Mouse (Mus musculus): ENCODE results near the gene Cd247. TPM values are rescaled to one million over a fixed set of nuclear protein-coding genes. Genes with fewer than 3 reads are reported as not detected.
A peak's percentile ranks its signal among the peaks of the same experiment; 100 is the strongest.

The Cd247 gene
- total and polyA plus RNA-seq, 2 experiments from 2014 or later = 0.83 TPM; not detected in 1

GRCm38 (mm10) chr1:165845366-165845765, 56.9 kb downstream of the Cd247 start:
- H3K27ac ChIP-seq (ENCODE audit: low read depth, low read length) = no peak overlapping the region
- H3K36me3 ChIP-seq (ENCODE audit: insufficient read depth, low read length) = no peaks in the 10 kb centered on the region
- H3K4me3 ChIP-seq (ENCODE audit: low read depth, low read length) = peak overlapping the region; percentile 42
- H3K9me3 ChIP-seq (ENCODE audit: low read length) = no peaks in the 10 kb centered on the region
- 0 out of 2 replicates have a peak overlapping the region, but pooled peaks have one; percentile 42 for H3K9ac ChIP-seq (replicated peaks; ENCODE audit: low read length, poor library complexity, severe bottlenecking)
- WGBS = 14% methylated on average over 14 of the region's 14 CpGs
- H3K4me1 ChIP-seq (ENCODE audit: insufficient read depth, low read length) = no peaks in the 10 kb centered on the region
- DNase-seq (ENCODE audit: low spot score) = no peak
- TF ChIP-seq CTCF (IDR thresholded peaks at IDR 0.05) = no peak
- H3K4me2 ChIP-seq (ENCODE audit: low read depth, low read length, poor library complexity, severe bottlenecking) = peak overlapping the region; percentile 93
- ATAC-seq (ENCODE audit: low FRiP score) = no peak; the same call in 1 of the 2 replicates
- peaks cover 8% of the 10 kb centered on the region for H3K27me3 ChIP-seq (ENCODE audit: insufficient read depth, low read length)

DNA sequence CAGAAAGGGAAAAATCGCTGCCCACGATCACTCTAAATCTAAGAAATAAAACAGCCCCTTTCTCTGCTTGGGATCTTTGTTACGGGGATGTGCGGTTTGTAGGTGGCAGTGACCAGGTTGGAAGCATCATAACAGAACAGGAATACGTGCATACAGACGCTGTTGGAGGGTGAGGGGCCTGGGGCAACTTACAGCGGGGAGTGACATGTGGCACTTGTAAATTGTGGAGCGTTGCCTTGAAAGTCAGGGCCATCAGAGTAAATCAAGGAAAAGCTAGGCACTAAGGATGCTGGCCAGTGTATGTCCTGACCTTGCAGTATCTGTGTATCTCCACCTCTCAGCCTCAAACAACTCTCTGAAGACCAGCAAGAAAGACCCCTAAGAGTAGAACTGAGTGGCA, 59.9 kb downstream of the Cd247 start:
- ATAC-seq (ENCODE audit: low FRiP score) (no peak), DNase-seq (ENCODE audit: low spot score) (no peak)
- Histone ChIP-seq H3K36me3 (ENCODE audit: insufficient read depth, low read length) (no peaks in the 10 kb centered on the region), H3K27me3 (ENCODE audit: insufficient read depth, low read length) (no peaks in the 10 kb centered on the region; the same call in 1 of the 2 replicates), H3K9me3 (ENCODE audit: low read length) (no peaks in the 10 kb centered on the region), H3K4me2 (ENCODE audit: low read depth, low read length, poor library complexity, severe bottlenecking) (no peak overlapping the region), H3K9ac (replicated peaks; ENCODE audit: low read length, poor library complexity, severe bottlenecking) (no peak overlapping the region), H3K4me1 (ENCODE audit: insufficient read depth, low read length) (no peaks in the 10 kb centered on the region), H3K4me3 (ENCODE audit: low read depth, low read length) (no peak overlapping the region), H3K27ac (ENCODE audit: low read depth, low read length) (no peak overlapping the region)
- no peak for TF ChIP-seq CTCF (IDR thresholded peaks at IDR 0.05)
- 90% methylated on average over 8 of the region's 8 CpGs for WGBS

DNA sequence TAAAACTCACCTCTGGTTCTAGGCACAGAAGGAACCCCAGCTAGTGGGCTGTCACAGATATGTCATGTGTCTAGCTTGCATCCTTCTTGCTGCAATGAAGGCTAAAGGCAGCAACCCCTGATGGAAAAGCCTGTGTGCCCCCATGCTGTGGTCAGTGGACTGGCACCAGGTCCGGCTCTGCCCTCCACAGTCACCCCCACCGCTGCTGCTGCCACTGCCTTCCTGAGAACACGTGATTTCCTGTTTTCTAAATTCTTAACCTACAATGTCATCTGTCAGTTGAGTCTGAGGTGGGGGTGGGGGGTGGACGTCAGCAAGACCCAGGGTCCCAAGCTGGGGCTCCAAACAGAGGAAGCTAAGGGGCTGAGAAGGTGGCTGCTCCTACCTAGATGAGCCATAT, 60.4 kb downstream of the Cd247 start:
- Histone ChIP-seq H3K4me1 (ENCODE audit: insufficient read depth, low read length) (no peaks in the 10 kb centered on the region), H3K27ac (ENCODE audit: low read depth, low read length) (no peak overlapping the region), H3K4me3 (ENCODE audit: low read depth, low read length) (no peak overlapping the region), H3K9ac (replicated peaks; ENCODE audit: low read length, poor library complexity, severe bottlenecking) (no peak overlapping the region), H3K36me3 (ENCODE audit: insufficient read depth, low read length) (no peaks in the 10 kb centered on the region), H3K4me2 (ENCODE audit: low read depth, low read length, poor library complexity, severe bottlenecking) (no peak overlapping the region), H3K27me3 (ENCODE audit: insufficient read depth, low read length) (no peaks in the 10 kb centered on the region), H3K9me3 (ENCODE audit: low read length) (no peaks in the 10 kb centered on the region)
- WGBS = 68% methylated on average over 4 of the region's 4 CpGs
- no peak for ATAC-seq (ENCODE audit: low FRiP score)
- DNase-seq (ENCODE audit: low spot score) = no peak
- no peak for TF ChIP-seq CTCF (IDR thresholded peaks at IDR 0.05)

DNA sequence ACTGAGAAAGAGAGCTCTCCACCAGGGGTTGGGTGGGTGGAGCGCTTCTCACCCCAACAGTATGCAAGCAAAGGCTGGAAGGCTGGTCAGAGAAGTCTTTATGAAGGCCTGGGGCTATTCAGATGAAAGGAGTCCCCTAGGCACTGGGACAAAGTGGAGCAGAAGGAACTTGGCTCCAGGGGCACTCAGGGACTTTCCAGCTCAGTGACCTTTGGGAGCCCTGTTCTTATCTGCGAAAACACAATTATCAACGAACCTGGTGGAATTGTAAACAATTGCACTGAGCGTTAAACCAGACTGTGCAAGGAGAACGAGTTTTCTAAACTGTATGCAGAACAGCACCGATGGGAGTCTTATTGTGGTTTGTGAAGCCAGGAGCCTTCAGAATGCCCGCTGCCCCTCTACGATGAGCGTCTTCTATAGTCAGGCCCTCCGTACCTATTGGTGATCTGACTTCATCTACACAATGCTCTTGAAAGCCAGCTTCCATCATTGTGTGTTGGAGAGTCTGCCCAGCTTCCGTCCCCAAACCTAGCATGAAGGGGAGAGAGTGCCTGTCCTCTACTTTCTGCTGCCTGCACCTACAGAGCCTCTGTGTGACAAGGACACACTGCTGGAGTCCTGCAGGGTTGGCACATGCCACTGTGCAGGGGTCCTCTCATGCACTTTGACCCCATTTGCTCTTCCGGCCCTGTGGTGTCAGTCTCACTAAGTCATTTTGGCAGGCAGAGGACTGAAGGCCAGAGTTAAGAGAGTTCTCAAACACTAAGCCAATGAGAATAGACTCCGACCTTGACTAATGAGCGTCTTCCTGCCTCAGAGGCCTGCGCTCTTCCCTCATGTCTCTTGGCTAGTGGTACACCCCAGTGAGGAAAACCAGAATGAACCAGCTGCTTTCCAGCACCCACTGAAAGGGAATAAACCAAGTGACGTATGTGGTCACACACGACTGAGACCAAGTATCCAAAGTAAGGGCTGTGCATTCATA, 61.3 kb downstream of the Cd247 start:
- H3K9me3 ChIP-seq (ENCODE audit: low read length) = no peaks in the 10 kb centered on the region
- DNase-seq (ENCODE audit: low spot score) = no peak
- H3K27me3 ChIP-seq (ENCODE audit: insufficient read depth, low read length) = no peaks in the 10 kb centered on the region
- TF ChIP-seq CTCF (IDR thresholded peaks at IDR 0.05) = no peak
- no peak overlapping the region for H3K4me3 ChIP-seq (ENCODE audit: low read depth, low read length)
- no peak for ATAC-seq (ENCODE audit: low FRiP score)
- no peaks in the 10 kb centered on the region for H3K36me3 ChIP-seq (ENCODE audit: insufficient read depth, low read length)
- 89% methylated on average over 17 of the region's 17 CpGs for WGBS
- H3K9ac ChIP-seq (replicated peaks; ENCODE audit: low read length, poor library complexity, severe bottlenecking) = no peak overlapping the region
- H3K4me1 ChIP-seq (ENCODE audit: insufficient read depth, low read length) = no peaks in the 10 kb centered on the region
- H3K4me2 ChIP-seq (ENCODE audit: low read depth, low read length, poor library complexity, severe bottlenecking) = no peak overlapping the region
- H3K27ac ChIP-seq (ENCODE audit: low read depth, low read length) = no peak overlapping the region

- no peak for ATAC-seq (ENCODE audit: low FRiP score)
- no peaks in the 10 kb centered on the region for H3K4me1 ChIP-seq (ENCODE audit: insufficient read depth, low read length)
These were observed 63.6 kb downstream of the Cd247 start for GRCm38 (mm10) chr1:165852131-165852530.

DNA sequence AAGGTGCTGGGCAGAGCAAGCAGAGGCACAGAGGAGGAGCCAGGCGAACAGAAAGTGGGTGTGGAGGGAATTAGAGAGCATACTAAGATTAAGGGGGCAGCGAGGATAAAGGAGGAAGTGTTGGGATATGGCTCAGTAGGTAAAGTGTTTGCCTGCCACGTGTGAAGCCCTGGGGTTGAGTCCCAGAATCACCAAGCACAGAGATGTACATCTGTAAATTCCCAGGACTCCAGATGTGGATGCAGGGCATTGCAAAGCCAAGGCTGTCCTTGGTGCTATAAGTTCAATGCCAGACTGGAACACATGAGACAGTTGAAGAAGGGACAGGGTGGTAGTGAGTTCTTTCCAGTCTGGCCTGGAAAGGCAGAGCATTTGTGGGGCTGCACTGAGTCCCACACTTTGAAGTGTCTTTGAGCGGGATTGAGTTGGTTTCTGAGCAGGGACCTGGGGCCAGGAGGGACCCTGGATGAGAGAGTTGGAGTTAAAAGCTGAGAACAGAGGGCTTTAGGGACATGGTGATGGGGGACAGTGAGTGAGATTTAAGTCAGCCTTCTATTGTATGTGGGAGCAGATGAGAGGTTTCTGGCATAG, 64.7 kb downstream of the Cd247 start:
- H3K27me3 ChIP-seq (ENCODE audit: insufficient read depth, low read length) = no peaks in the 10 kb centered on the region
- DNase-seq (ENCODE audit: low spot score) (no peak), ATAC-seq (ENCODE audit: low FRiP score) (no peak)
- H3K4me2 ChIP-seq (ENCODE audit: low read depth, low read length, poor library complexity, severe bottlenecking) = no peak overlapping the region
- no peaks in the 10 kb centered on the region for H3K36me3 ChIP-seq (ENCODE audit: insufficient read depth, low read length)
- no peaks in the 10 kb centered on the region for H3K4me1 ChIP-seq (ENCODE audit: insufficient read depth, low read length)
- H3K4me3 ChIP-seq (ENCODE audit: low read depth, low read length) = no peak overlapping the region
- no peak for TF ChIP-seq CTCF (IDR thresholded peaks at IDR 0.05)
- no peak overlapping the region for H3K27ac ChIP-seq (ENCODE audit: low read depth, low read length)
- H3K9me3 ChIP-seq (ENCODE audit: low read length) = no peaks in the 10 kb centered on the region
- H3K9ac ChIP-seq (replicated peaks; ENCODE audit: low read length, poor library complexity, severe bottlenecking) = no peak overlapping the region
- 49% methylated on average over 4 of the region's 4 CpGs for WGBS

More at GRCm38 (mm10) chr1:165852131-165852530, 63.6 kb downstream of the Cd247 start:
- H3K27me3 ChIP-seq (ENCODE audit: insufficient read depth, low read length) = no peaks in the 10 kb centered on the region
- no peak overlapping the region for H3K4me3 ChIP-seq (ENCODE audit: low read depth, low read length)
- no peak for TF ChIP-seq CTCF (IDR thresholded peaks at IDR 0.05)
- no peaks in the 10 kb centered on the region for H3K36me3 ChIP-seq (ENCODE audit: insufficient read depth, low read length)
- no peak overlapping the region for H3K27ac ChIP-seq (ENCODE audit: low read depth, low read length)
- 49% methylated on average over 5 of the region's 5 CpGs for WGBS
- no peak for DNase-seq (ENCODE audit: low spot score)
- H3K9ac ChIP-seq (replicated peaks; ENCODE audit: low read length, poor library complexity, severe bottlenecking) = no peak overlapping the region
- no peak overlapping the region for H3K4me2 ChIP-seq (ENCODE audit: low read depth, low read length, poor library complexity, severe bottlenecking)
- H3K9me3 ChIP-seq (ENCODE audit: low read length) = no peaks in the 10 kb centered on the region

Data from midbrain, postnatal 0 days (tissue).